Mouse (Mus musculus) large intestine, adult 2 months (tissue): ENCODE results near the gene Psmb4. TPM values are rescaled to one million over a fixed set of nuclear protein-coding genes. Genes with fewer than 3 reads are reported as not detected.
"Not testable (repeated sequence)": the region's sequence is repeated elsewhere in the genome, so short reads cannot be mapped to it uniquely, and the experiment has no call there.

Experiments
- DNase-seq: peaks from one replicate; pipeline ENCODE4 v3.0.0-alpha.2; 2012; ENCODE audit warnings: low read depth, low spot score
- WGBS: fragments of 180-500 bp; shearing (Covaris S2); methylation state at CpG from one replicate; pipeline ENCODE4 v1.1.7; 2018; 5-methylcytosine and 5-hydroxymethylcytosine counted together
- polyA plus RNA-seq: library from polyadenylated mRNA; depleted of rRNA; stranded (reverse); fragments of >200 nt; gene quantifications from 2 replicates; pipeline ENCODE4 v1.2.3, GENCODE M21; 2012; rRNA removed

Psmb4 gene
- polyA plus RNA-seq = 281 and 331 TPM in 2 replicates

DNA sequence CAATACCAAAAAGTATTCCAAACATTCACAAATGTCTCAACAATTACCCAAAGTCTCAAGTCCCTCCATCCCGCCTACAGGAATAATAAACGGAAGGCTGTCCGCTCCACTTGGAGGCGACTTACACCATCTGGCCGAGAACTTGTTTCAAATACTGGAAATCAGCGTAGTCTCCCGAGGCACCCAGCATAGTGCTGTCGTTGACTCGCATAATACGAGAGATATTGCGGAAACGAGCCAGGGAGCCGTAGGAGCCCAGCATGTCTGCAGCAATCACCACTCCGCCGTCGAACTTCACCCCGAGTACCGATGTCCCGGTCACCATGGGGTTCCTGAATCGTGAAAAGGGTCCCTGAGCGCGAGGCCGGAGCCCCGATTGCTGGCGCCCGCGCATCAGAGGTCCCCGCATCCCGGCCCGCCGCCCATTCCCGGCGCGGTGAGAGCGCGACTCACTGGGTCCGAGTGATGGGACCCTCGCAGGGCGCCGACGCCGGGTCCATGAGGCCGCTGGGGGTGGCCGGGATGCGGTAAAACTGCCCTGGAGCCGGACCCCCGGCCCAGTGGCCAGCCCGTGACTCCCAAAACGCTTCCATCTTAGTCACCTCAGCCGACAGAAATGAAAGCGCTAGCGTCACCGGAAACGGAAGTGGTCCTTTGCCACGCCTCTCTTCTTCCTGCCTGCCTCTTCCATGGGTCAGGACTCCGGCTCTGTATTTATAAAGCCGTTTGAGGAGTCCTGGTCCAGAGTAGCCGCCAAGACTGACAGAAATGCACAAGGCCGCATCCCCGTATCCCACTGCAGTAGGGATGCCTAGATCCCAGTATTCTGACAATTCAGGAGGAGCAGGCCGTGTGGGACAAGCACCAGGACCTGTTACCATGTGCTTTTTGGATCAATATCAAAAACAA lies at the start of gene Psmb4:
Gene Psmb4 (minus strand): TSS at position 646 of the 909 bp plus-strand sequence.
- under 1% methylated on average over 61 of the region's 61 CpGs for WGBS

DNA sequence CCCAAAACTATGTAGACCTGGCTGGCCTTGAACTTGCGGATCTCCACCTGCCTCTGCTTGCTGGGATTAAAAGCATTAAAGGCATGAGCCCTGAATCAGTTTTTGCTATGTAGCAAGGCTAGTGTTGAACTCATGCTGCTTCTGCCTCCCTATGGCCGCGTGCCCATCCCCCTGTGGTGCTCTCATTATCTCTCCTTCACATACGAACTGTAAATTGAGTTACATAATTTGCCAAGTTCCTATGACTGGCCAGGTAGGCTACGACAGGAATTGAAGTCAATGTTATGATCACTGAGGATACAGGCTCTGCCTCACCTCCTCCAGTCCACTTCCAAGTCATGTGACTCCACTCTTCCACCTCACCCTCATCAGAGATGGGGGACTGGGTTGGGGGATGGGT lies 49.4 kb upstream of the Psmb4 start:
- 83% methylated on average over 5 of the region's 5 CpGs for WGBS
- not testable (repeated sequence) for DNase-seq

More for the DNA sequence above, at the start of gene Psmb4:
- DNase-seq = peak; percentile 93

- DNase-seq = not testable (repeated sequence)
- WGBS = 59% methylated on average over 3 of the region's 3 CpGs
These were observed 48.6 kb upstream of the Psmb4 start for GRCm38 (mm10) chr3:94935332-94935731.

DNA sequence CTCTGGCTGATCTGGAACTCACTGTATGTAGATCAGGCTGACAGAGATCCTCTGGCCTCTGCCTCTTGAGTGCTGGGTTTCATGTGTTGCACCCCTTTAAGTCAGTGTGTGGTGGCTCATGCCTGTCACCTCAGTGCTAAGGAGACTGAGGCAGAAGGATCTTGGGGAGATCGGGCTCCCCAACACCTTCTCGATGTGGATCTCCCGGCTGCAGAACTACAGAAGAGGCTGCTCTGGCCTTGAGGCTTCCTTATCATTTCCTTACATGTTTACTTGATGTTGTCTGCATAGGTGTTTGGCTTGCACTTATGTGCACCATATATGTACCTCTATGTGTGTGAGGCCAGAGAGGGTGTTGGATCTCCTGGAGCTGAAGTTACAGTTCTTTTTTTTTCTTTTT lies 47.8 kb upstream of the Psmb4 start:
- not testable (repeated sequence) for DNase-seq
- WGBS = 92% methylated on average over 3 of the region's 3 CpGs

- DNase-seq = not testable (repeated sequence)
- WGBS = 17% methylated on average over 1 of the region's 2 CpGs
These were observed 46.8 kb upstream of the Psmb4 start for GRCm38 (mm10) chr3:94933604-94934003.

- DNase-seq = no peak
- WGBS = 4% methylated on average over 16 of the region's 16 CpGs
These were observed 46.2 kb upstream of the Psmb4 start, which contains the start of gene Selenbp1 for GRCm38 (mm10) chr3:94932809-94933564. Gene Selenbp1 (plus strand): TSS chr3:94933056.

DNA sequence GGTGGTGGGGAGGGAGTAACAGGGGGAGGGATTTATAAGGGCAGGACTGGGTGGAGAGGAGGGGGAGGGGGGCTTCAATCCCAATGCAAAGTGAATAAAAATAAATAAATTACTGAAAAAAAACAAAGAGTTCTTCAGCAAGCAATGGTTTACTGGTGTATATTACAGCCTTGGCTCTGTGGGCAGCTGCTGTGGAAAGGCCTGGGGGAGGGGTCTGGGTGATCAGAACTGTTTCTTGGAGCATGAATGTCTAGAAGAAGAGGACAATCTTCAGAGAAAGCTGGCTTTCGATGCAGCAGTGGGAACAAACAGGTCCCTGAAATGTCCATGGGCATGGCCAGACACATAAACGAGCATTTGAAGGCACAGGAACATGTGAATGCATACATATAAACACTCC lies 45.5 kb upstream of the Psmb4 start:
- DNase-seq = not testable (repeated sequence)
- 52% methylated on average over 2 of the region's 2 CpGs for WGBS

DNA sequence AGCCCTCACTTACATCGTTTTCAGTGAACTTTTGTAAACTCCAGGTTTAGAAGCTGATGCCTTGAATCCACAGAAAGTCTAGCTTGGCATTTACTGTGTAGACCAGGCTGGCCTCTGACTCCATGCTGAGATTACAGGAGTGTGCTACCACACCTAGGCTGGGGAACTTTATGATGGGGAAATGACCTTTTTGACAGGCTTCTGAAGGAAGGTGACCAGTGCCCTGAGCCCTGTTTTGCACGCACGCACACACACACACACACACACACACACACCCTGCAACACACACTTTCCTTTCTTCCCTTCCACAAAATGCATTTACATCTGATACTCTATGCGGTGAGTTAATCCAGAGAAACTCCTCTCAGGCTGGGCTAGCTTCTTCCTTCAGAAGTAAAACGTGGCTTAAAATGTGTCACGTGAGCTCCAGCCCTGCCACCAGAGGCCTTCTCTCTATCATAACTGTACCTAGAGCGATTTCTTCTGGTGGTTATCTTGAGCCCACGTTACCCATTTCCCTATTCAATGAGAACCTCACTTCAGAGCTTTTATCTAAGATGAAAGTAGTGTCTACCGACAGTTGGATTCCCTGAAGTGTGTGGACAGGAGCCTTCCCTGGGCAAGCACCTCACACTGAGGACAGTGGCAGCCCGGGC lies 44.8 kb upstream of the Psmb4 start:
- not testable (repeated sequence) for DNase-seq
- 84% methylated on average over 10 of the region's 10 CpGs for WGBS

- WGBS = 29% methylated on average over 7 of the region's 7 CpGs
- DNase-seq = not testable (repeated sequence)
These were observed 43.9 kb upstream of the Psmb4 start for GRCm38 (mm10) chr3:94930386-94931266.

GRCm38 (mm10) chr3:94928979-94929378 lies 42.2 kb upstream of the Psmb4 start:
- 93% methylated on average over 4 of the region's 4 CpGs for WGBS

DNA sequence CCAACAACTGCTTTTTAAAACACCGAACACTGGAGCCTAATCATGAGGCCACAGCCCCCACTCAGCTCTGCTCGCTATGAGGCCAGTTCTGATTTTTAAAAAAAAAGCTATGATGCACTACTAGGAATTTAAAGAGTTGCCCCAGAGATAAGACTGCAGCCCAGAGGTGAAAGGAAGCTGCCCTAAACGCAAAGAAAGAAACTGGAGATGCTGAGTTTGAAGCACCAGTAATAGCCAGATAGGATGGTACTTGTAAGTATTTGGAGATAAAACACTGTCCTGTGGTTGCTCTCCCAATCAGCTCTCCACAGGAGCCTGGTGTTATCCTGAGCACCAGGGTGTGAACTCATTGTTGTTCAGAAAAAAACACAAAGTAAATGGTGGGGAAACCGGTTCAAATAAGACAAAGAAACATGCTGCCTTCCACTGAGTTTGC lies 39.6 kb upstream of the Psmb4 start:
- WGBS = 75% methylated on average over 4 of the region's 4 CpGs
- not testable (repeated sequence) for DNase-seq

More at GRCm38 (mm10) chr3:94928979-94929378, 42.2 kb upstream of the Psmb4 start:
- not testable (repeated sequence) for DNase-seq

GRCm38 (mm10) chr3:94924688-94925087 lies 37.9 kb upstream of the Psmb4 start:
- WGBS = 43% methylated on average over 8 of the region's 8 CpGs
- no peak for DNase-seq

DNA sequence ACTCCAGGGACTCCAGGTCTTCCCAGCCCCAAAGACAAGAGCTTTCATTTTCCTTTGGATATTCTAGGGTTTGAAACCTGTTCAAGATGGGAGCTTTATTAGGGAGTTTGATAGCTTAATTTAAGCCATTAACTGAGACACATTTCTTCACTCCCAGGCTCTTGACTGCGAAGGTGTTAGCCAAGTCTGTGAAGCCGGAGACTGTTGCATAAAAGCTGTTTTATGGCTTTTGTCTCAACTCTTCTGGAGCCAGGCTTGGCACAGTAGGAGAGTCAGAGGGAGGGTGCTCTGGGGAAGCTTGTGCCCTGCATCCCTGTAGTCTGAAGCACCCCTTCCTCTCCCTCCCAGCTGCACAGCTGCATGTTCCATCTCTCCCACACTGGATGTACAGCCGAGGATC lies 35.6 kb upstream of the Psmb4 start:
- no peak for DNase-seq
- WGBS = 14% methylated on average over 3 of the region's 3 CpGs

- 28% methylated on average over 3 of the region's 3 CpGs for WGBS
- no peak for DNase-seq
These were observed 34.3 kb upstream of the Psmb4 start for GRCm38 (mm10) chr3:94921104-94921503.

- peak; percentile 91 for DNase-seq
- 27% methylated on average over 4 of the region's 4 CpGs for WGBS
These were observed 32.1 kb upstream of the Psmb4 start for GRCm38 (mm10) chr3:94918845-94919244.

DNA sequence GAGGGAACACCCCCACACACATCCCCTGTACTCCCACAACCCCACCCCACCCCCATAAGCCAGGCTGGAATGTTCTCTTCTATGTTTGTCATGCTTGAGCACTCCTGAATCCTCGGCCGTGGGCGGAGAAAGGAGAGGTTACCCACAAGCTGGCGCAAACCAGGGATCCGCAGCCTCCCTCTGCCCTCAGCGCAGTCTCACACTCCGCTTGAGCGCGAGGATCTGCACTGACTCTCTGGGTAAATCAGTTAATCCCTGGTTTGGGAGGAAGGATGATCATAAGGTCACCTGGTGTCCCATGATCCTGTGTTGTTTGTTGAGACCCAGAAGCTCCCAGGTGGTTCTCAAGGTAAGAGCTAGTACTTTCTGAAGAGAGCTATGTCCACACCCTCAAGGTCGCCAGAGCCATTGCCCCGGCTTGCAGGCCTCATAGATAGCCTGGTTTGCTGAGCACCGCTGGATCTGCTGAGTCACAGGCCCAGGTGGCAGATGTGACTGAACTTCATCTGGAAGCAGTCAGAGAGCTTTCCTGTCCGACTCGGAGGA lies 31.1 kb upstream of the Psmb4 start:
- no peak for DNase-seq
- WGBS = 54% methylated on average over 14 of the region's 14 CpGs

DNA sequence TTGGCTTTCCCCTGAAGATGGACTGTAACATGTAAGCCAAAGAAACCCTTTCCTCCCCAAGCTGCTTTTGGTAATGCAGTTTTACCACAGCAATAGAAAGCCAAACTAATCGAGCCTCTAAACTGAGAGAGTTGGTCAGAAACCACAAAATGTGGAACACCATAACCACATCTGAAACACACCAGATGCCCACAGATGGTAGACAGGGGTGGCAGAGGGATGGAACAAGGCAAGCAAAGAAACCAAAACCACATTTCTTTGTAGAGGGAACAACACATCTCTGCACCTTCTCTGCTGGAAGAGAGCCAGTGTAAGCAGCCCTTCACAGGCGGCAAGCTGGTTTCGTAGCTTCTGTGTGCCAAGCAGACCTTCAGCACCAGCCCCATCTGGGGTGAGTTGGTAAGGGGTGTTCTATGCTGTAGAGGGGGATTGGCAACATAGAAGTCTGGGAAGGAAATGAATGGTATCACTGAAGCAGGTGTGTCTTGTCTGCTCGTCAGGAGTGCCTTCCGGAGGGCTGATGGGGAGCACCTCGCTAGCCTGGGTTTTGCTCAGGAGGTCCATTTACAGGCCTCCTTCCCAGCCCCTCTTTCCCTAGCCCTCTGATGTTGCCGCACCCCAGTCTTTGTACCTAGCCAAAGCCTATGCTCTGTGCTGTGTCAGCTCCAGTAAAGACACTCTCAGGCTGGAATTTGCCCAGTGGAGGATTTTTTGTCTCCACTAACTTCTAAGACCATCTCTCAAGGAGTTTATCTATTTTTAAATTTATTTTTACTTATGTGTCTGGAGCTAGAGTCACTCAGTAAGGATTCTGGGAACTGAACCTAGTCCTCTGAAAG lies 29.4 kb upstream of the Psmb4 start:
- 41% methylated on average over 7 of the region's 7 CpGs for WGBS
- DNase-seq = no peak

GRCm38 (mm10) chr3:94913801-94914200 lies 27.0 kb upstream of the Psmb4 start:
- 23% methylated on average over 5 of the region's 5 CpGs for WGBS
- no peak for DNase-seq
